In the genomic region with DNA sequence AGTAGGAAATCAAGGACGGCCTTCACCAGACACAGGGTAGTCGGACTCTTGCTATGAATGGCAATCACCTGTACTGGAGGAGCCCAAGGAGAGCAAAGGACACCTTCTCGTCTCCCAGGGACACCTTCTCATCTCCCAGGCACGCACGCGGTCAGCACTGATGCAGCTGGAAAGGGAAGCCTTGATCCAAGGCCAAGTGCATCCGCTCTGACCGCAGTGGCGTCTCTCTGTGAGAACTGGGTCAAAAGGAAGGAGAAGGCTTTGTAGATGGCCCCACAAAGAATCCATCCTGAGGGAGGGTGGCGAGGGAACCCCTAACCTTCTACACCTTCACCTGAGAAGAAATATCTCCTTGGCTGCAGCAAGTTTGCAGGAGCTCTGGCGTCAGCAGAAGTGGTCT, we compare ENCODE assay signal across 23 mouse cellular contexts.
"Had no signal": no experiment of that assay in that cellular context is flagged by ENCODE, and none has a peak within 500 bp of the region (broad histone marks: within the 10 kb centered on the region; RNA-seq: fewer than 3 reads in every experiment).

No protein-coding gene starts in this region.

- H3K36me3 ChIP-seq: limb, embryonic 10.5 days; limb, embryonic 13.5 days; liver, embryonic 12.5 days; liver, embryonic 15.5 days; lung, embryonic 15.5 days; neural tube, embryonic 12.5 days; neural tube, embryonic 15.5 days; stomach, embryonic 15.5 days had no signal

- H3K4me2 ChIP-seq: limb, embryonic 13.5 days; liver, embryonic 12.5 days; liver, embryonic 15.5 days; lung, embryonic 15.5 days; midbrain, embryonic 11.5 days; neural tube, embryonic 12.5 days; neural tube, embryonic 15.5 days; stomach, embryonic 15.5 days had no signal

- H3K27me3 ChIP-seq: limb, embryonic 13.5 days; liver, embryonic 12.5 days; liver, embryonic 15.5 days; lung, embryonic 15.5 days; neural tube, embryonic 12.5 days; neural tube, embryonic 15.5 days; stomach, embryonic 15.5 days had no signal

- DNase-seq: kidney, postnatal 25 days; layer of hippocampus, adult 9-11 months; liver; lung, adult 18-20 months; lung, postnatal 10 days; lung, postnatal 36 days; midbrain, embryonic 14.5 days; right cerebral cortex, adult 18-20 months; right cerebral cortex, postnatal 14 days; right cerebral cortex, postnatal 4 days; thymus, postnatal 36 days had no signal

- H3K9ac ChIP-seq: limb, embryonic 13.5 days; liver, embryonic 12.5 days; liver, embryonic 15.5 days; lung, embryonic 15.5 days; neural tube, embryonic 12.5 days; neural tube, embryonic 15.5 days; stomach, embryonic 15.5 days had no signal

- H3K27ac ChIP-seq: kidney, postnatal 0 days; layer of hippocampus, adult 2 months; limb, embryonic 10.5 days; limb, embryonic 13.5 days; liver, embryonic 12.5 days; liver, embryonic 15.5 days; lung, embryonic 15.5 days; neural tube, embryonic 12.5 days; neural tube, embryonic 15.5 days; stomach, embryonic 15.5 days had no signal

- H3K4me3 ChIP-seq: layer of hippocampus, adult 2 months; limb, embryonic 10.5 days; limb, embryonic 13.5 days; liver, embryonic 12.5 days; liver, embryonic 15.5 days; lung, embryonic 15.5 days; megakaryocyte, embryonic 14.5 days; neural tube, embryonic 12.5 days; neural tube, embryonic 15.5 days; stomach, embryonic 15.5 days had no signal

- H3K9me3 ChIP-seq: limb, embryonic 10.5 days; limb, embryonic 13.5 days; liver, embryonic 12.5 days; liver, embryonic 15.5 days; lung, embryonic 15.5 days; megakaryocyte, embryonic 14.5 days; neural tube, embryonic 12.5 days; neural tube, embryonic 15.5 days; stomach, embryonic 15.5 days had no signal

- ATAC-seq: liver, embryonic 12.5 days had no signal
